Mouse (Mus musculus) lung, postnatal 14 days (tissue): ENCODE data around the gene D430042O09Rik.
"Not testable (repeated sequence)": the region's sequence is repeated elsewhere in the genome, so short reads cannot be mapped to it uniquely, and the experiment has no call there.

ENCODE experiments used
- DNase-seq: peaks from one replicate; pipeline ENCODE4 v3.0.0; 2021

D430042O09Rik gene

GRCm38 (mm10) chr7:125707593-125708022, at the start of gene D430042O09Rik, which contains the start of gene Gtf3c1:
Gene D430042O09Rik (plus strand): TSS chr7:125707888.
Gene Gtf3c1 (minus strand): TSS chr7:125707780.
- DNase-seq: peak; percentile 100

DNA sequence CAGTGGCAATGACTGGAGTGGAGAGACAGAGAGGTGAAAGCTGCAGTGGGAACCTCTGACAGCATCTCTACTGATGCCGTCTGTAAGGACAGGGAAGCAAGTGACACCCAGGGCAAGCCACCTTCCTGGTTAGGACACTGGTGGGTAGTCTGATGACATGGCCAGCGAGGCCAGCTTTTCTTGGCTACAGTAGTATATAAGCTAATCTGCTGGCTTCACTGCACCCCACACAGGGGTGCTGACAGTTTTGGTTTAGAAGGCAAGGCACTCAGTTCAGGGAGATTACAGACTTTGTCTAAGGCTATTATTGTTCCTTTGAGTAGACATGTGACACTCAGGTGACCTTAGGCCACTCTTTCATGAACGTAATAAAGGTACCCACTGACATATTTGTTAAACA, 44.0 kb upstream of the D430042O09Rik start:
- no peak for DNase-seq

- DNase-seq: no peak
Measured at GRCm38 (mm10) chr7:125670865-125671264, 36.8 kb upstream of the D430042O09Rik start.

- DNase-seq: no peak
Measured at GRCm38 (mm10) chr7:125671396-125671795, 36.3 kb upstream of the D430042O09Rik start.

DNA sequence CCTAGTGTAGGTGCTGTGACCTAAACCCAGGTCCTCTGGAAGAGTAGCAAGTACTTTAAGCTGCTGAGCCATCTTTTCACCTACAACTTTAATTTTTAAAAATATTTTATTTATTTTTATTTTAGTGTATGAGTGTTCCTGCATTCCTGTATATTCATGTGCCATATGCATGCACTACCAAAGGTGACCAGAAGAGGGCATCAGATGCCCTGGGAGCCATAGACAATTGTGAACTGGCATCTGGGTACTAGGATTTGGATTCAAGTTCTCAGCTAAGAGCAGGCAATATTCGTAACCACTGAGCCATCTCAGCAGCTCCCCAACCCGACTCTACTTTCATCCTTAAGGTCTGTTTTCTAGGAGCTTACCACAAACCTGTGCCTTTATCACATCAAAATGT, 32.8 kb upstream of the D430042O09Rik start:
- DNase-seq: peak; percentile 71

GRCm38 (mm10) chr7:125678756-125679155, 28.9 kb upstream of the D430042O09Rik start:
- DNase-seq: no peak

- no peak for DNase-seq
Measured at GRCm38 (mm10) chr7:125679936-125680335, 27.8 kb upstream of the D430042O09Rik start.

- DNase-seq: no peak
Measured at GRCm38 (mm10) chr7:125690516-125690915, 17.2 kb upstream of the D430042O09Rik start.

GRCm38 (mm10) chr7:125694056-125694455, 13.6 kb upstream of the D430042O09Rik start:
- DNase-seq: no peak

- no peak for DNase-seq
Measured at GRCm38 (mm10) chr7:125702791-125703190, 4.9 kb upstream of the D430042O09Rik start.

GRCm38 (mm10) chr7:125707186-125707585, 502 bp upstream of the D430042O09Rik start:
- DNase-seq: peak; percentile 69

DNA sequence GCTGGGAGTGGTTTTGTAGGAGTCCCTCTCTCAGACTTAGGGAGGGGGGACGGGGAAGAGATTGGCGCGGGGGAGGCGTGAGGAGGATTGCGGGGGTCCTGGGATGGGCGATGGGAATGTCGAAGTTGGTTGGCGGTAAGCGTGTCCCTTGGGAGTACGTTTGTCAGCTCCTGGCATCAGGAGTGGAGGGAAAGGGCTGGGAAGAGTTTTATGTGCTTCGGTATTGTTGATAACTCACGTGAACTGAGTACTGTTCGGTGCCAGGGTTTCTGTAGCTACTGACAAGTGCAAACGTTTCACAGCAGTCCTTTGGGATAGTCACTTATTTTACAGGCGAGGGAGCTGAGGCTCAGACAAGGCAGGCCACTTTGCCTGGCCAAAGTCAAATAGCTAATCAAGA, 412 bp downstream of the D430042O09Rik start:
- DNase-seq: no peak

- DNase-seq: not testable (repeated sequence)
Measured at GRCm38 (mm10) chr7:125713542-125714055, 5.9 kb downstream of the D430042O09Rik start.

- no peak for DNase-seq
Measured at GRCm38 (mm10) chr7:125714803-125715202, 7.1 kb downstream of the D430042O09Rik start.

- DNase-seq: peak; percentile 51
Measured at GRCm38 (mm10) chr7:125716724-125717123, 9.0 kb downstream of the D430042O09Rik start.

DNA sequence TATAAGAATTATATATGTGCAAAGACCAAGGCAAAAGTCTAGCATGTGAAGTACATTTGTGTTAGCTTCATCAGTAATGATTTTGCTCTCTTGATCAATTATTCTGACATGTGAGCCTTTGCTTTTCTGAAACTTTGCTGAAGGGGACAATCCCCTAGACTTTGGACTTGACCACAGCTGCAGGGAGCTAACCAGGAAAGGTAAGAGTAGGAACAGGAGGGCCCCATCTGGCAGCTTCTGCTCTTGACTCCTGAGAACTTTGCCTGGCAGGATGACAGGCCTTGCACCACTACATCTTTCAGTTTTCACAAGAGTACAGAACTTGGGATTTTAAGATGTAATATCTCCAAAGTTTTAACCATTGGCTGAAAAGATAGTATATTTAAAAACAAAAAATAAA, 9.9 kb downstream of the D430042O09Rik start:
- peak; percentile 28 for DNase-seq

DNA sequence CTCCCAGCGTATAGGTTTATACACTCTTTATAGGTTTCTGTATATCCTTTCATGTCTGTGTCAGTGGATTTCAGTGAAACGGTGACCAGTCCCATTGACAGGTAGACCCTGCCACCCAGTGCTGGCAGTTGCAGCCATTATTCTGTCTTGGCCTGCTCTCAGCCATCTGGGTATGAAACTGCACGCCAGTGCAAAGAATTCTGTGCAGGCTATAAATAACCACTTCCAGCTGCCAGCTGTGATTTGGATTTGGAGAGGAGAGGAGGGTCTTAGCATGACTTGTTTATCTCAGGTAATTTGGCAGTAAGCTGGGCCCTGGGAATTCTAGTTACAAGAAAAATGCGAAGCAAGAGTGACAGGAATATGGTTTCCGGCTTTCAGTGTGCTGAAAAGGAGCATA, 12.7 kb downstream of the D430042O09Rik start:
- DNase-seq: no peak

DNA sequence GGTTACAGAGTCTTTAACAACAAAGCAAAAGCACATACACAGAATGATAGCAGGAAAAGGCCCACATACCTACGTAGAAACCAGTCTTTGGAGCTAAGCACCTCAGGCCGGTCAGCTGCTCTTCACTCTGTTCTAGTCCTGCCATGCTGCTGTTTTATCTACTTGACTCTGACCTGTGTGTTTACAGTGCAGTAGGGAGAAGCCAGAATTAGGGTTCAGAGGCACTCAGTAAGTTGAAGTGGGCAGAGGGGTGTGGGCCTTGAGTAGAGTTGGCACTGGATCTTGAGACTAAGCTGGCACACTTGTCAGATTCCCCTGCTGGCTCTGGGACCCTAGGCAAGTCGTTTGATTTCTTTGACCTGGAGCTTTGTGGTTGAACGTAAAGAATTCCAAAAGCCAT, 13.3 kb downstream of the D430042O09Rik start:
- peak; percentile 37 for DNase-seq

DNA sequence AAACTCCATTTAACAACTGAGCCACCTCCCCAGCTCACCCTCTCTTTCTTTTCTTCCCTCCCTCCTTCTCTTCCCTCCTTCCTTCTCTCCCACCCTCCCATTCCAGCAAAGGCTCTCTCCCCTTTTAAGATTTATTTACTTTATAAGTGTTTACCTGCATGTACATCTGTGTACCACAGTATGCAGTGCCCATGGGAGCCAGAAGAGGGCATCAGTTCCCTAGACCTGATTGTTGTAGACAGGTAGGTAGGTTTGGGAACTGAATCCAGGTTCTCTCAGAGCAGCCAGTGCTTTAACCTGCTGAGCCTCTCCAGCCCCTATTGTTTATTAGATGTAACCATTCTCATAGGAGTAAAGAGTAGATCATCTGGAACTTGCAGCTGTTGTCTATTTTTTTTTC, 14.4 kb downstream of the D430042O09Rik start:
- DNase-seq: peak; percentile 27

DNA sequence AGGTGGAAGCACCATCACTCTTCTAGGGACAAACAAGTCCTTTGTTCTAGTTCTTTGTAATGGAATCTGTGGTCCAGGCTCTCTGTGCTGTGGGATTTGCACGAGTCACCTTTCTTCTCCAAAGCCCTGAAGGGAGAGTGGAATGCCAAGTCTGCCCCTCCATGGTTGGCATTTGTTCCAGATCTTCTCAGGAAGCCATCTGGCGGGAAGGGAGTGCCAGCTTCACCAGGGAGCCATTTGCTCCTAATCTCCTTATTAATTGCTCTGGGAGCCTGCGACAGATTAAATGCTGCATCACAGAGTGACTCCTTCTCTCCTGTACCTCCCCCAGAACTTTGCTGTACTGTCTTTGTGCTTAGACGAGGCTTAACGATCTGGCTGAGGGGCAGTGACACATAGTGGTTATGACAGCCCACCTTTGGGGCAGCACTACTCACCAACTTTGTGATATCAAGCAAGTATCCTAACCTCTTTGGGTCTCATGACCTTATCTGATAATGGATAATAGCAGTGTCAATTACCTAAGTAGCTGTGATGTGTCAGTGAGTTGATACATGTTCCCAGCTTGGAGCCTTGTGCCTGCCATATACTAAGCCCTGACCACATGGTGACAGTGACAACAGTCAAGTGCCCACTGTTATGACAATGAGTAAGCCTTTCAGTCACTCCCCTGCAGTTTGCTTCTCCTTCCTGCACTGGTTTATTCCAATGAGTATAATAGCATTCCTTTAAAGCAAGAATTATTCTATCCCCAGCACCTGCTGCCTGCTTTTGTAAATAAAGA, 15.7 kb downstream of the D430042O09Rik start:
- no peak for DNase-seq

- DNase-seq: no peak
Measured at GRCm38 (mm10) chr7:125731679-125732078, 24.0 kb downstream of the D430042O09Rik start.

- no peak for DNase-seq
Measured at GRCm38 (mm10) chr7:125733791-125734190, 26.1 kb downstream of the D430042O09Rik start.

- DNase-seq: no peak
Measured at GRCm38 (mm10) chr7:125736366-125737015, 28.8 kb downstream of the D430042O09Rik start.

GRCm38 (mm10) chr7:125740521-125740920, 32.8 kb downstream of the D430042O09Rik start:
- DNase-seq: no peak
